14 mouse cellular contexts compared by ENCODE assay signal in the genomic region with DNA sequence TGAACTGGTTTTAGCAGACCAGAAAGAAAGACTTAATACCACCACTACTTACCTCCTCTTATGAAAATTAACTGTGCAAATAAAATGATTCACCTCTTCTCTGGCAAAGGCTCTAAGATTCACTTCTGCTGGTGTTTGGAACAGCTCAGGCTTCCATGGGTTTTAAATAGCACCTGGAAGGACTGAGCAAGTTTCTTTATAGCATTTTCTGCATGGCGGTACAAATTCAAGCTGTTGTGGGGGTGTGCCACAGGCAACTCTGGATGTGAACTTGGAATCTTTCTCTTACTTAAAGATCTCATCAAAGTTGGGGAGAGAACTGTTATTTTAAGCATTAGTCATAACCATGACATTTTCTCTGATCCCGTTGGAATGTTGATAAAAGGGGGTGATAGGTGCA.
DNase-seq lines count a peak whose midpoint lies in the region.
"Had no signal": no experiment of that assay in that cellular context is flagged by ENCODE, and none has a peak within 500 bp of the region (broad histone marks: within the 10 kb centered on the region; RNA-seq: fewer than 3 reads in every experiment).

No protein-coding gene starts in this region.

- DNase-seq in frontal cortex, adult 2 months (ENCODE audit: extremely low spot score in 1 of 2, low spot score in 1 of 2), result peak; percentile 28 to 60
- DNase-seq in frontal cortex, postnatal 25 days (ENCODE audit: low spot score in 2 of 2), result no peak
- DNase-seq in right cerebral cortex, adult 2 months (ENCODE audit: low spot score in 2 of 2), result peak; percentile 40 to 41
- no peak for DNase-seq in right cerebral cortex, postnatal 14 days
- peak; percentile 15 for DNase-seq in right cerebral cortex, postnatal 25 days
- no peak for DNase-seq in T-cell, adult 2 months (ENCODE audit: low spot score)
- DNase-seq in urinary bladder, postnatal 14 days (ENCODE audit: low spot score), result no peak
- DNase-seq: adrenal gland, postnatal 14 days; cerebellum, adult 2 months; cerebellum, postnatal 10 days; gastrocnemius, adult 2 months; gastrocnemius, postnatal 36 days; heart, adult 11 months; heart, postnatal 36 days had no signal

Comparison
In these comparisons a context has a peak if more than half of its experiments do, and no peak if none do; other contexts are left out.
1. DNase-seq: peak in frontal cortex, adult 2 months (2 of 2), right cerebral cortex, adult 2 months (2 of 2) and right cerebral cortex, postnatal 25 days (single experiment); none in frontal cortex, postnatal 25 days (0 of 2), right cerebral cortex, postnatal 14 days (single experiment), T-cell, adult 2 months (single experiment) and urinary bladder, postnatal 14 days (single experiment).